Mouse (Mus musculus) kidney, postnatal 10 days (tissue): ENCODE data around the gene Ggnbp2.

Source experiments
- DNase-seq: peaks from one replicate; pipeline ENCODE4 v3.0.0; 2021; ENCODE audit warnings: mixed read lengths

The Ggnbp2 gene

DNA sequence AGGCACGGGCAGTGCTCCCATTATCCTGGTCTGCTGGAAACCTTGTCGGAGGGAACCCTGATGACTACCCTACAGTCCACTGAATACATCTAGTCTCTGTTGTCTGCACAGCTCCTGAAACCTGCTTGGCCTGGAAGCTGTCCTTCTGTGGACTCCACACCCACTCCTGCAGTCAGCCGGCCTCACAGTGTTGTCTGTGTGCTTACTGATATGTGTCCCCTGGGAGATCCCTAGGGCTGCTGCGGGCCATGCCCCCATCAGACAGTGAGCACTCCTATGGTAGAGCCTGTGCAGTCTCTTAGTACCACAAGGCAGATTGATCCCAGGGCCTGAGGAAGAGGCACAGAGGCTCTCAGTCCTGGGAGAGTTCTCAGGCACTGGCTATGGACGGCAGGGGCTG lies 48.1 kb downstream of the Ggnbp2 start:
- DNase-seq, result no peak

DNA sequence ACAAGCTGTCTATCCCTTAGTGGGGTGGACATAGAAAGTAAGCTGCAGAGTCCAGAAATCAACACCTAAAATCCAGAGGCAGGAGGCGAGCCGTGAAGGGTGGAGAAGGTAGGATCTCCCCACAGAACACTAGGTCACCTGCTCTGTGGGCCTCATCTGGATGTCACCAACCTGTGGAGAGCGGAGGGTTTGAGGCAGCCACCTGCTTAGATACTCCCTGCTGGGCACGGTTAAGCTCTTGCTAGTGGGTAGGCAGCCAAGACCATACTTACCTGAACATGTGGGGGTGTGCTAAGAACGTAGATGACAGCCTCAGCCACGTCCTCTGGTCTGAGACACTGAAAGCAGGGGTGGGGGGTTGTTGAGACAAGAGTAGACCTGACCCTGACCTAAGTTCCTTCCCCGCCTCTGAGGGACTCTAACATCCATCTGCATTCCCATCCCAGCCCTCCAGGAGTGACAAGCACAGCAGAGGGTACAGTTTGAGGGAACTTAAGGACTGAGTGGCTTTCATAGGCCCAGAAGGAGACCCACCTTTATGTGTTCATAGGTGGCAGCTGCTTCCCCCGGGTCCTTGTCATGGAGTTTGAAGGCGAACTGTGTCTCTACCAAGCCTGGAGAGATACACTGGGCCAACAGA lies 49.4 kb downstream of the Ggnbp2 start:
- DNase-seq, result no peak

DNA sequence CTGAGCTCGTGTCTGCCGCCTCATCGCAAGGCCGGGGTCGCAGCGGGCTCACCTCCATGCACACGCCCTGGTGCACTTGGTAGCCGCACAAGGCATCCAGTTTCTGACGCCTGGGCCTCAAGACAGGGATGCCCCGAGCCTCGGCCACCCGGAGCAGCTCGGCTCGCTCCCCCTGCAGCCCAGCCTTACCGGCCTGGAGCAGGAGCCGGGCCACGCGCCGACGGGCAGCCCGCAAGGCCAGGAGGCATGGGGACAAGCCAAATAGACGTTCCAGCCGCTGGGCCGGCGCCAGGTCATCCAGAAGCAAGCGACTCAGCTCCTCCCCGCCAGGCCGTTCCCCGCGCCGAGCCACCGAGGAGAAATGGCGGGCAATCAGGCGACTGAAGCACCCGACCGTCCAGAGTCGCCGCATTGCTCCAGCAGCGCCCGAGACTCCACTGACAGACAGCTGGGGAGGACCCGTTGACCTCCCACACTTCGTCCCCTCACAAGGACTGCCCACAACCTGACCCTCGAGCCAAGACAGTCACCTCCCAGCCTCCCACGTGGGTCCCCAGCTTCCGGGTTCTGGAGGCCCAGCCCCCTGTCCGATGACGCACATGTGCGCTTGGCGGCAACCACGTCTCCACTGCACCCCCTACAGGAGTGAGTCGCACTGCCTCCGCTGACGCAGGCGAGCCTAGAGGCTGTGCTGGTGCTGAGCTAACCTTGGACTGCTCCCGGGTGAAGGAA lies 51.5 kb downstream of the Ggnbp2 start, which contains the start of gene Mrm1:
TSS of gene Mrm1 (minus strand) at position 555 of the 732 bp plus-strand sequence.
- peak; percentile 97 for DNase-seq

DNA sequence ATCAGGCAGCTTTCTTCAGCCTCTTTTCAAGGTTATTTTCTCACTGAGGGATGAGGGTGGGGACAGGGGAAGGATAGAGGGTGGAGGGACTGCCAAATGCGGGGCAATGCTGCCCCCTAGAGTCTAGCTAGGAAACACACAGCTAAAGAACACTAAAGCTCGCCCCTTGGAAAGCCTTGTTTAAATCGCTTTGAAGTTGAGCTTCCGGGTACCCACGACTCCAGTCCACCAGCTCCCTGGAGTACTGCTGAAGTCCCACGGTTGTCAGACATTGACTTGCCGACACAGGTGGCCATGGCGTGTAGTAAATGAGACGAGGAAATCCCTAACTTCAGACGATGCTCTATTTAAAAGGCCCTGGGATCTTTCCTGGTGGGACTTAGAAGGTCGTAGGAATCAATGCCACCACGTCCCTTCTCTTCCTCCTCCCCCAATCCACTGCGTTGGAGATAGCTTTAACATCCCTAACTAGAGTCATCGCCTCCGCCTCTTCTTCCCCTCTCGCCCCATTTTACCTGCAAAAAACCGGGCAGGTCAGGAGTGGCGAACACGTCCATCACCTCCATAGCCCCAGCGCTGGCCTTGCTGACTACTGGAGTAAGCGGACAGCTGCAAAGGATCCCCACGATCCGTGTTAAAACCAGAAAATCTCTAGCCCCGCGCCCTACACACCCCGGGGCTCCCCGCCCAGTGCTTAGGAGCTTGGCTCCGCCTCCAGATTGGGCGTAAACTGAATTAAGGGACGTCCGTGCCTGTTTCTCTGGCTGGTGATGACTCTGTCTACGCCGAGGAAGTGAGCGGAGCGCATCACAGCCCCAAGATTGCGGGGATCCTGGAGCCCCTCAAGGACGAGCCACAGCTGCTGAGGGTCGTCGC lies 52.3 kb downstream of the Ggnbp2 start:
- peak; percentile 83 for DNase-seq

DNA sequence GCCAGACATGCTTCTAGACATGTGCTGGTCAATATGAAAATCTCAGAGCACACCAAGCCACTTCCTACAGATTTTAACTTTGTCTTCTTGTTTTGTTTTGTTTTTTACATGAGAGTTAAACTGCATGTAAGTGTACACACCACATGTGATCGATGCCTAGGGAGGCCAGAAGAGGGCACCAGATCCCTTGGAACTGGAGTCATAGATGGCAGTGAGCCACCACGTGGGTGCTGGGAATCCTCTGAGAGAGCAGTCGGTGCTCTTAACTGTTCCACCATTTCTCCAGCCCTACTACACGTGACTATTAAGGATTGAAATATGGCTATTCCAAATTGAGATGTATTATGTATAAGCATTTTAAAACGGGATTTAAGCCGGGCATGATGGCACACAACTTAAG lies 53.3 kb downstream of the Ggnbp2 start:
- no peak for DNase-seq

DNA sequence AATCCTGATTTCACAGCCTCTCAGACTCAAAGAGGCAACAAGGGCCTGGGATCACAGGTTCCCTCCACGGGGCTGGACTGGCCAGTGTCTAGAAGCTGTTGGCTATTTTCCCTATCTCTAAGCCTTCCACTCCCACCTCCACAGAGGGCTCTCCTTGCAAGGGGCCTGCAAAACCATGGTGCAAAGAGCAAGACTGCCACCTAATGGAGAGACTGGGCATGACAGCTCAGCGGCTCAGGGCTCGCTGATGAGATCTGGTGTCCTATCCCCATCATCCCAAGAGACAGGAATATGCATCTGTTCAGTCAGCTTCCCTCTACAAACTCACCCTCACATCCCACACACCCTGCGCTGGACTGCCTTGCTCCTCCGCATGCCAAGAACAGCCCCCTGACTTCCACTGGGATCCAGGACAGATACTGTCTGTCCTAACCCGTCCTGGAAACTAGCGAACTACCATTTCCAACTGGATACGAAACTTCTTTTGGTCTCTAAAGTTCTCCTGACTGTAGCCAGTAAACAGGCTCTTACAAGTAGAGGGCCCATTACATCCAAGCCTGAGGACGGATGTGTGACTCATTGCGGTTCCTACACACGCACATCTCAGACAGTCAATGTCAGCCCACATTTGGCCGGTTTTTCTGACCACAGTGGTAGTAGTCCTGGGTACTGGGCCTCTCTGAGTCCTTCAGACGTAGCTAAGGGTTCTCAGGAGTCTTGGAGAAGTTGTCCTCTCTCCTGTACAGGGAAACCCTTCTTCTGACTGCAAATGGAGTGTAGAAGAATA lies 56.7 kb downstream of the Ggnbp2 start:
- peak; percentile 82 for DNase-seq

DNA sequence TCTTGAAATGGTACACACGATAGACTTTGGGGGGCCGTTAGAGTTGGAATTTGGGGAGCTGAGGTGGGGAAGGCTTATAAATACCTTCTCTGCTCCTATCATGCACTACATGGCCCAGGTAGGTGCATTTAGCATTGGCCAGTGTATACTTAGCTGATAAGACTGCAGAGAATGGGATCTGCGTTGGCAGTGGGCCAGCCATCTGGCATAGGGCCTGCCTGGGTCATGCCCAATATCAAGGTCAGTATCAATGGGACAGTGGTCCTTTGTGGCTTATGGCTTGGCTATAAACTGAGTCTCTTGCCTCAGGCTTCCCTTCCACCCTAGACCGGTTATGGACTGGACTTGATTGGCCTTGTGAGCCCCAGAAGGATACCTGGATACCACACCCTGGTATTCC lies 66.2 kb downstream of the Ggnbp2 start:
- DNase-seq, result no peak

DNA sequence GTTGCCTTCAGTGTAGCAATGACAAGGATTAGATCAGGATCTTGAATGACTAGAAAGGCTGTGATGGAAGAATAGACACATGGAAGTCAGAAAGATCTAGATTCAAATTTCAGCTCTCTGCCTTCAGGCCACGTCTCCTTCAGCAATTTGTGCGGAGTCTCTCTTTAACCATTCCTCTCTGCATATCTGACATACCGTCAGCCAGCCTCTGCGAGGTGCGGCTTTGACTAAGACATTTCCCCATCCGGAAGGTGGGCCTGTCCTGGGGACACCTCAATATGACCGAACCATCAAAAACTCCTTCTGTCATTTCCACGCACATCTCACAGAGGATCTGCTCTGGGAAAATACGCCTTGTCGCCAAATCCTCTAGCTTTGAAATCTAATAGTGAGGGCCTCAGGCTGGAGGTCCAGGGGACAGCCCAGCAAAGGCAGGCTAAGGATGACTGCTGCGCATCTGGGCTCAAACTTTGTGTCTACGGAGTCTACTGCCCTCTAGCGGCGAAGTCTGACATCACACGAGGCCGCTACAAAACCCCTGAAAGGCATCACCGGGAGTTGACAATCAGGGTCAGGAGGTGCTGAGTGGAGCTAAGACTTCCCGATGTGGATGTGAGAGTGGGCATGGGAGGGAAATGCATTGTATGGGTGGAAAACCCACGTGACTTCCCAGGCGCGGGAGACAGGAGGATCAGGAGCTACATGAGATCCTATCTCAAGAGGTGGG lies 72.8 kb downstream of the Ggnbp2 start:
- DNase-seq, result peak; percentile 85

DNA sequence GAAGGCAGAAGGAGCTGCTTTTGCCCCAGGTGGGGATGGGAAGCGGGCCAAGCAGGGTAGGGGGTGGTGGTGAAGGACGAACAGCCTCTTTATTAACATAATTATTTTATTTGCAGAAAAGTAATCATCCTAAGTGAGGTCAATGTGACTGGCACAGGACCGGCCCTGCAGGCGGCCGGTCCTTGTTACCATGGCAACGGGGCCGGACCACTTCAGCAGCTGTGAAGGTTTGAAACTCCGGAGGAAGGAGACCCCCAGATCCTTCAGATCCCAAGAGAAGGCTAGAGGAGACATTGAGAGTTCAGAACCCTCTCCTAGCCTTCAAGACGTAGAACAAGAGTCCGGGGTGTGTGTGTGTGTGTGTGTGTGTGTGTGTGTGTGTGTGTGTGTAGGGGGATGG lies 73.6 kb downstream of the Ggnbp2 start:
- no peak for DNase-seq

DNA sequence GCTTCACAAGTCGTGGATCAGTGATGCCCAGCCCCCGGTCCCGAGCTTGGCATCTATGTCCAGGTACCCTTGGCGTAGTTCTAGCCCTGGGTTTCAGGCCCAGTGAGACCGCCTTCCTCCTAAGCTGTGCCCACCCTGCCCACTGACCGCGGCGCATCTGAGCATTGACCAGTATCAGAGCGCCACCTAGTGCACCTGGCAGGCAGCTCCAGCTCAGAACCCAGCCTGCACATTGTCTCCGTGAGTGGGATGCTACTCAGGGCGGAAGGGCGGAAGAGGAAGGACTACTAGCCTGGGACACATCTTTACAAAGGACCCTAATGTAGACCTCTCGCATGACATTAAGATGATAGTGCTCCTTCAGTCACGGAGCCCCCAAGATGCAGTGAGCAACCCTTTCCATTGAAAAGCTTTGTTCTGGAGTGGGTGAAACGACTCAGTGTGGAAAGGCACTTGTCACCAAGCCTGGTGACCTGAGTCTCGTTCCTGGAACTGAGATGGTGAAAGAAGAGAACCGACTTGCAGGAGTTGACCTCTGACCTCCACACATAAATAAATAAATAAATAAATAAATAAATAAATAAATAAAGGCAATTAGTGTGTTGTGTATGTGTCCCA lies 76.0 kb downstream of the Ggnbp2 start:
- peak; percentile 84 for DNase-seq

DNA sequence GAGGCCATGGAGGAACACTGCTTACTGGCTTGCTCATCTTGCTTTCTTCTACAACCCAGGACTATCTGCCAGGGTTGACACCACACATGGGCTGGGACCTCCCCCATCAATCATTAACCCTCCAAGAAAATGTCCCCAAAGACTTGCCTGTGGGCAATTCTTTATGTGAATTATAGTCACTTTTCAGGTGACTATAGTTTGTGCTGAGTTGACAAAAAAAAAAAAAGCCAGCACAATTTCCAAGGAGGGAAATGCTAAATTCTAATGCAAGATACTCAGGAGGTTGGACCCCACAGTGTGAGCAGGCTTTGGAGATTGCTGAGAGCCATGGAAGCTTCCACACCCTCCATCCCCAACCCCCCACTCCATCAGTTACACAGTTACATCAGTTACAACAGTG lies 77.1 kb downstream of the Ggnbp2 start:
- no peak for DNase-seq

DNA sequence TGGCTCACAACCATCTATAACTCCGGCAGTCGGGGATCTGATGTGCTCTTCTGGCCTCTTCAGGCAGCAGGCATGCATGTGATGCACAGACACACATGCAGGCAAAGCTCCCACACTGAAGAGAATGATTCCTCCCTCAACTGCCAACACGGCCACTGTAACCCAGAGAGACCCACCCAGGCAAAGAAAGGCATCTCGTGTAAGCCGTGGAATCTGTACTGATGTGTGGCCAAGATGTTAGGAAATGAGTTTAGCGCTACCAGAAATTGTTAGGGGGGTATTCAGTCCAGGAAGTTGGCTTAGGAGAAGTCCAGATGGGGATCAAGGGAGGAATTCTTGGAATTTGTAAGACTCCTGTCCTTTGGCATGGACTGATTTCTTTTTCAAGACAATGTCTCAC lies 80.2 kb downstream of the Ggnbp2 start:
- no peak for DNase-seq
